Mouse (Mus musculus) MEL (cell line): Measurements from ENCODE around the gene Prkar1a. TPM values are rescaled to one million over a fixed set of nuclear protein-coding genes. Genes with fewer than 3 reads are reported as not detected.

Source experiments
- DNase-seq: peaks from one replicate; pipeline ENCODE4 v3.0.0; 2011; ENCODE audit warnings: low read depth, low spot score
- H3K27ac ChIP-seq: 2 replicates; pipeline ENCODE4 v1.5.1; 2012; ENCODE audit warnings: low read depth, mild to moderate bottlenecking, control low read depth, low read length, moderate library complexity; ENCODE audit not compliant: control insufficient read depth
- H3K27me3 ChIP-seq, 2 experiments: fragments of 150-350 bp in 1 of 2; sonication (generic) in 1 of 2; 2 replicates each; pipeline ENCODE4 v1.6.1; 2012; ENCODE audit warnings: low read length in 2 of 2, mild to moderate bottlenecking in 2 of 2, improper control_type of control experiment in 1 of 2, moderate library complexity in 1 of 2; ENCODE audit not compliant: insufficient read depth in 2 of 2, control insufficient read depth in 1 of 2
- H3K36me3 ChIP-seq, 2 experiments: 2 replicates each; pipeline ENCODE4 v1.6.1; 2012 to 2014; ENCODE audit warnings: low read length in 2 of 2, improper control_type of control experiment in 1 of 2, inconsistent platforms in 1 of 2, mild to moderate bottlenecking in 1 of 2; ENCODE audit not compliant: insufficient read depth in 2 of 2, control insufficient read depth in 1 of 2
- H3K4me1 ChIP-seq, 2 experiments: fragments of 150-350 bp in 1 of 2; sonication (generic) in 1 of 2; 2 replicates each; pipeline ENCODE4 v1.6.1; 2012; ENCODE audit warnings: low read length in 2 of 2, improper control_type of control experiment in 1 of 2, mild to moderate bottlenecking in 1 of 2; ENCODE audit not compliant: insufficient read depth in 2 of 2, control insufficient read depth in 1 of 2
- H3K4me3 ChIP-seq, 2 experiments: fragments of 150-350 bp in 1 of 2; sonication (generic) in 1 of 2; 2 replicates each; pipeline ENCODE4 v1.5.1; 2012; ENCODE audit warnings: low read depth in 2 of 2, low read length in 2 of 2, mild to moderate bottlenecking in 2 of 2, moderate library complexity in 2 of 2, control low read depth in 1 of 2, improper control_type of control experiment in 1 of 2; ENCODE audit not compliant: control insufficient read depth in 1 of 2, insufficient read depth in 1 of 2
- H3K79me2 ChIP-seq: 2 replicates; pipeline ENCODE4 v1.6.1; 2012; ENCODE audit warnings: mild to moderate bottlenecking, low read length, moderate library complexity; ENCODE audit not compliant: control insufficient read depth, poor library complexity, insufficient read depth
- H3K9ac ChIP-seq: 2 replicates; pipeline ENCODE4 v1.6.1; 2012; ENCODE audit warnings: low read depth, mild to moderate bottlenecking, control low read depth, low read length, moderate library complexity; ENCODE audit not compliant: control insufficient read depth, poor library complexity, severe bottlenecking
- H3K9me3 ChIP-seq: fragments of 150-350 bp; sonication (generic); replicated peaks from 2 replicates; pipeline ENCODE4 v1.6.1; 2012; ENCODE audit warnings: mild to moderate bottlenecking, low read length, improper control_type of control experiment, moderate library complexity; ENCODE audit not compliant: insufficient read depth
- CHD2 ChIP-seq: IDR thresholded peaks from 2 replicates; pipeline ENCODE4 v1.6.1; 2011; ENCODE audit warnings: low read length, improper control_type of control experiment
- CTCF ChIP-seq, 3 experiments: IDR thresholded peaks in 2 of 3; conservative IDR thresholded peaks in 1 of 3; 2 replicates each; pipeline ENCODE4 v1.5.1; 2011 to 2012; ENCODE audit warnings: low read length in 3 of 3, low read depth in 2 of 3, mild to moderate bottlenecking in 2 of 3, improper control_type of control experiment in 1 of 3, inconsistent platforms in 1 of 3, mixed read lengths in 1 of 3, moderate library complexity in 1 of 3; ENCODE audit not compliant: control insufficient read depth in 1 of 3, insufficient read depth in 1 of 3, poor library complexity in 1 of 3, severe bottlenecking in 1 of 3
- EP300 ChIP-seq, 2 experiments: IDR thresholded peaks; 2 replicates each; pipeline ENCODE4 v1.6.1; 2011; ENCODE audit warnings: improper control_type of control experiment in 2 of 2, low read length in 2 of 2, low read depth in 1 of 2, mild to moderate bottlenecking in 1 of 2
- ETS1 ChIP-seq: IDR thresholded peaks from 2 replicates; pipeline ENCODE4 v1.6.1; 2012; ENCODE audit warnings: low read depth, mild to moderate bottlenecking, inconsistent platforms, low read length, improper control_type of control experiment, moderate library complexity
- GABPA ChIP-seq: IDR thresholded peaks from 2 replicates; pipeline ENCODE4 v1.6.1; 2012; ENCODE audit warnings: low read depth, mild to moderate bottlenecking, inconsistent platforms, low read length, improper control_type of control experiment, moderate library complexity
- MAX ChIP-seq: IDR thresholded peaks from 2 replicates; pipeline ENCODE4 v1.6.1; 2011; ENCODE audit warnings: low read length, improper control_type of control experiment
- MAZ ChIP-seq: IDR thresholded peaks from 2 replicates; pipeline ENCODE4 v1.6.1; 2012; ENCODE audit warnings: low read depth, mild to moderate bottlenecking, inconsistent platforms, low read length, improper control_type of control experiment
- MXI1 ChIP-seq: IDR thresholded peaks from 2 replicates; pipeline ENCODE4 v1.6.1; 2011; ENCODE audit warnings: mild to moderate bottlenecking, low read depth, low read length, improper control_type of control experiment
- MYC ChIP-seq: IDR thresholded peaks from 2 replicates; pipeline ENCODE4 v1.6.1; 2011; ENCODE audit warnings: low read depth, mild to moderate bottlenecking, low read length, improper control_type of control experiment, moderate library complexity
- NRF1 ChIP-seq: IDR thresholded peaks from 2 replicates; pipeline ENCODE4 v1.6.1; 2014; ENCODE audit warnings: low read depth, mild to moderate bottlenecking, inconsistent platforms, low read length, improper control_type of control experiment, moderate library complexity; ENCODE audit not compliant: poor library complexity, insufficient read depth, severe bottlenecking
- POLR2A ChIP-seq, 2 experiments: IDR thresholded peaks; 2 replicates each; pipeline ENCODE4 v1.6.1; 2011 to 2012; ENCODE audit warnings: low read length in 2 of 2, mild to moderate bottlenecking in 2 of 2, control low read depth in 1 of 2, improper control_type of control experiment in 1 of 2, low read depth in 1 of 2, moderate library complexity in 1 of 2; ENCODE audit not compliant: control insufficient read depth in 1 of 2, insufficient read depth in 1 of 2, poor library complexity in 1 of 2
- POLR2AphosphoS2 ChIP-seq: IDR thresholded peaks from 2 replicates; pipeline ENCODE4 v1.6.1; 2011; ENCODE audit warnings: low read length, improper control_type of control experiment
- RAD21 ChIP-seq: IDR thresholded peaks from 2 replicates; pipeline ENCODE4 v1.6.1; 2011; ENCODE audit warnings: mild to moderate bottlenecking, low read depth, low read length, improper control_type of control experiment
- RCOR1 ChIP-seq: IDR thresholded peaks from 2 replicates; pipeline ENCODE4 v1.6.1; 2012; ENCODE audit warnings: low read depth, mild to moderate bottlenecking, inconsistent platforms, low read length, improper control_type of control experiment
- SIN3A ChIP-seq: IDR thresholded peaks from 2 replicates; pipeline ENCODE4 v1.6.1; 2012; ENCODE audit warnings: low read length, improper control_type of control experiment, inconsistent platforms
- SMC3 ChIP-seq: IDR thresholded peaks from 2 replicates; pipeline ENCODE4 v1.6.1; 2011; ENCODE audit warnings: low read depth, low read length, improper control_type of control experiment
- TAL1 ChIP-seq: IDR thresholded peaks from 2 replicates; pipeline ENCODE4 v1.6.1; 2012; ENCODE audit warnings: mild to moderate bottlenecking, inconsistent platforms, low read length, moderate library complexity, mixed read lengths
- TBP ChIP-seq: IDR thresholded peaks from 2 replicates; pipeline ENCODE4 v1.8.0; 2011; ENCODE audit warnings: low read depth, low read length, improper control_type of control experiment
- TCF12 ChIP-seq: IDR thresholded peaks from 2 replicates; pipeline ENCODE4 v1.6.1; 2014; ENCODE audit warnings: low read depth, mild to moderate bottlenecking, inconsistent platforms, low read length, improper control_type of control experiment, moderate library complexity
- USF1 ChIP-seq: IDR thresholded peaks from 2 replicates; pipeline ENCODE4 v1.6.1; 2014; ENCODE audit warnings: low read depth, mild to moderate bottlenecking, inconsistent platforms, low read length, improper control_type of control experiment, moderate library complexity
- ZNF384 ChIP-seq: IDR thresholded peaks from 2 replicates; pipeline ENCODE4 v1.6.1; 2012; ENCODE audit warnings: low read depth, mild to moderate bottlenecking, inconsistent platforms, low read length, improper control_type of control experiment
- polyA plus RNA-seq, 2 experiments: library from polyadenylated mRNA; stranded (reverse) in 1 of 2; unstranded in 1 of 2; fragments of >175 nt in 1 of 2; fragments of >200 nt in 1 of 2; gene quantifications; 2 replicates each; pipeline versions ENCODE4 v1.2.1 to v1.2.4; 2012; ENCODE audit warnings: low replicate concordance in 2 of 2, low read depth in 1 of 2; ENCODE audit not compliant: insufficient read length in 2 of 2, insufficient read depth in 1 of 2, missing spikeins in 1 of 2
- total RNA-seq: library from RNA; depleted of rRNA; stranded (reverse); fragments of 300-350 nt; gene quantifications from 2 replicates; pipeline ENCODE4 v1.2.3, GENCODE M21; 2012

The Prkar1a gene
- total and polyA plus RNA-seq, 3 experiments, result 69.6 to 152 TPM; not detected in 1

DNA sequence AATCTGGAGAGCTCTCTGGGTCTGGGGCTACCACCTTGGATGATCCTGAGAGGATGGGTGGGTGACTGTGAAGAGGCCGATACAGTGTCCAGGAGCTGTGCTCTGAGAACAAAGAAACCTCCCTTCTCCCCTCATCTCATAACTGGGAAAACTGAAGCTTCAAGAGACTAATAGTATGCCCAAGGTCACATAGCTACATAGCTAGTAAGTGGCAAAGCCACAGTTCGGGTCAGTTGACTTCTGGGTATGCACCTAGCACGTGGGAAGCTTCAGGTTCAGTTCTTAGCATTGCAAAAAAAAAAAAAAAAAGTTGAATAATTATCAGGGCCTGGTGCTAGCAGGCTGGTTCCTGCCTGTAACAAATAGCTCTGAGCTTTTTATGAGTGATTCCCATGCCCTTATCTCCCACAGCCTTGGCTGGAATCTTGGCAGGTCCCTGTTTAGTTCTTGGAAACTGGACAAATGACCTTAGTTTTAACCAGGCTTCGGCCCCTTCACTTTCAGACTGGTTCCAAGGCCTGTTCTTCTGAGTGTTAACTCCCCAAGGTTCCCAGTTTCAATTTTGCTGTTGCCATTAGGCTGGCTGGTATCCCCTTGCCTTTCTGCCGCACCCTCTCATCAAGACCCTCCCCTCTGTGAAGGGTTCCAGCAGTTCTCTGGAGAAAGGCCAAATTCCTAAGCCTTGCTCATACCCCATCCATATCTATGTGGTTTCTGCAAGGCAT, 7.5 kb upstream of the Prkar1a start:
- Histone ChIP-seq H3K4me3 (no peak overlapping the region), H3K79me2 (no peaks in the 10 kb centered on the region), H3K27me3 (peaks cover 32 to 41% of the 10 kb centered on the region in 2 experiments), H3K27ac (no peak overlapping the region), H3K4me1 (no peaks in the 10 kb centered on the region), H3K36me3 (no peaks in the 10 kb centered on the region), H3K9ac (no peak overlapping the region), H3K9me3 (no peaks in the 10 kb centered on the region)
- TF ChIP-seq TCF12 (no peak), TBP (no peak), TAL1 (no peak), POLR2AphosphoS2 (no peak), ZNF384 (no peak), CTCF (IDR thresholded peaks at IDR 0.05 in 2 of 3, conservative IDR thresholded peaks at IDR 0.05 in 1 of 3; ENCODE audit: control insufficient read depth in 1 of 3, insufficient read depth in 1 of 3, low read depth in 2 of 3, low read length in 3 of 3, poor library complexity in 1 of 3, severe bottlenecking in 1 of 3) (no peak), NRF1 (no peak)
- no peak for DNase-seq

DNA sequence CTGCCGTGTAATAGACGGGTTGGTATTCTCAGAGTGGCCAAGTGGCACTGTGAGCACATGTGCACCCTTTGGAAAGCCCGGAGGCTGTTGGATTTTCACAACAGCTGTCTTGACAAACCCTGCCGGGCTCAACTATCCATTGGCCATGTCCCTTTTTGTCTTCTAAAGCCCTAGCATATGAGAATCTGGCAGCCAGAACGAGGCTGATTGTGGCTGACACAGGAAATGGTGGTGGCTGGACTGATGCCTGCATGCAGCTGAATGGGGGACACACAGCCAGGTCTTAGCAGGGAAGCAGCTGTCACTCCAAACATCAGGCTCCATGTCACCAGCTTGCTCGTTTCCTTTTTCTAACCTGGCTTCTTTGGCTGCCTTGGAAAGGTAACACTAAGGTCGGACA, 695 bp upstream of the Prkar1a start:
- H3K4me1 ChIP-seq, result peaks cover 14 to 21% of the 10 kb centered on the region in 2 experiments
- H3K36me3 ChIP-seq, result peaks cover 0 to 22% of the 10 kb centered on the region in 2 experiments
- DNase-seq, result peak; percentile 33
- H3K27ac ChIP-seq, result no peak overlapping the region
- no peak overlapping the region for H3K4me3 ChIP-seq
- H3K9me3 ChIP-seq, result no peaks in the 10 kb centered on the region
- TF ChIP-seq RAD21 (no peak), MXI1 (no peak), SMC3 (no peak), MYC (no peak)
- H3K79me2 ChIP-seq, result peaks cover 26% of the 10 kb centered on the region
- H3K9ac ChIP-seq, result no peak overlapping the region
- H3K27me3 ChIP-seq, result peaks cover 21 to 22% of the 10 kb centered on the region in 2 experiments

DNA sequence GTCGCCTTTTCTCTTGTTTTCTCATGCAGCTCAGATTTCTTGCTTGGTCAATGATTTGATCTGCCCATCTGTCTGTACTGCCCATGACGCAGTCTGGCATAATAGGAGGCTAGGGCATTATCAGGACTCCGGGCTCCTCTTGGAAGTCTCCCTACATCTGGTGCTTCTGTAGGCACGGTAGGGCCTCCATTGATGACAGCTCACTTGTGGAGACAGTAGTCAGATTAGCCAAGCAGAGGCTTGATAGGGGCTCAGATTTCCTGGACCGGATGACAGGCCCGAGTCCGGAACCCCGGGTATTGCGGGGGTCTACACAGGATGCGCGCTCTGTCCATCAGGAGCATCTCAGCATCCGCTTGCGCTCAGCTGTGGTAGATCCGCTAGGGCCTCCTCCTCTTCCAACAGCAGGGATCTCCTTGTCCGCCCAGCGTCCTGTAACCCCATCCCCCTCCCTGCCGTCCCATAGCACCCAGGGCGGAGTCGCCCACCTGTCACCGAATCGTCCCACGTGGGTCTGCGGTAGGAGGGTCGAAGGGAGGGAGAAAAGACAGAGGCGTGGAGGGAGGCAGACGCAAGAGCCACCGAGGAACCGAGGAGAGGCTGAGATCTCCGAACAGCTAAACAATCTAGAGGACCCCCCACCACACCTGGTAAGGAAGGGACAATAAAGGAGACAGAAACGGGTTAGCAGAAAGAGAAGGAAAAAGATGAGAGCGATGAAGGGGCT, 933 bp downstream of the Prkar1a start:
- H3K79me2 ChIP-seq, result peaks cover 33% of the 10 kb centered on the region
- peaks cover 8 to 12% of the 10 kb centered on the region in 2 experiments for H3K27me3 ChIP-seq
- peak overlapping the region; percentile 38; the same call in 1 of the 2 replicates for H3K27ac ChIP-seq
- peak; percentile 81 for DNase-seq
- peak; percentile 69 for TF ChIP-seq USF1
- TF ChIP-seq NRF1, result no peak
- TF ChIP-seq MXI1, result peak; percentile 96
- TF ChIP-seq ETS1, result peak; percentile 6; the same call in 1 of the 2 replicates
- peak; percentile 77 for TF ChIP-seq SIN3A
- peak; percentile 31 for TF ChIP-seq RCOR1
- 0 out of 4 replicates have a peak, but pooled peaks of 1 of the 2 experiments have one; percentile 6 for TF ChIP-seq EP300 (IDR thresholded peaks at IDR 0.05; ENCODE audit: low read depth in 1 of 2, low read length in 2 of 2)
- no peak for TF ChIP-seq GABPA
- TF ChIP-seq MAX, result peak; percentile 63; the same call in 1 of the 2 replicates
- no peak for TF ChIP-seq RAD21
- no peak for TF ChIP-seq CHD2
- TF ChIP-seq MAZ, result peak; percentile 52
- no peak for TF ChIP-seq MYC
- no peak for TF ChIP-seq POLR2A (IDR thresholded peaks at IDR 0.05; ENCODE audit: control insufficient read depth in 1 of 2, insufficient read depth in 1 of 2, low read depth in 1 of 2, low read length in 2 of 2, poor library complexity in 1 of 2)
- H3K9ac ChIP-seq, result peak overlapping the region; percentile 57
- H3K36me3 ChIP-seq, result peaks cover 11 to 35% of the 10 kb centered on the region in 2 experiments
- H3K4me1 ChIP-seq, result peaks cover 14 to 24% of the 10 kb centered on the region in 2 experiments
- peak overlapping the region; percentile 82 to 89 for H3K4me3 ChIP-seq
- no peaks in the 10 kb centered on the region for H3K9me3 ChIP-seq
